Mouse (Mus musculus) forebrain, embryonic 16.5 days (tissue): ENCODE measurements around the gene Mcu. TPM values are rescaled to one million over a fixed set of nuclear protein-coding genes. Genes with fewer than 3 reads are reported as not detected.

Experiments
- ATAC-seq: fragments of 200-750 bp; cut with Nextera tagmentation; 2 replicates; pipeline ENCODE4 v1.8.0; 2017; ENCODE audit warnings: mild to moderate bottlenecking, moderate library complexity
- H3K27ac ChIP-seq: fragments of 300-500 bp; sonication (generic); 2 replicates; pipeline ENCODE4 v1.5.1; 2014; ENCODE audit warnings: low read length, control low read depth
- H3K27me3 ChIP-seq: fragments of 300-500 bp; sonication (generic); replicated peaks from 2 replicates; pipeline ENCODE4 v1.6.1; 2014; ENCODE audit warnings: low read length; ENCODE audit not compliant: control insufficient read depth, insufficient read depth
- H3K36me3 ChIP-seq: fragments of 300-500 bp; sonication (generic); 2 replicates; pipeline ENCODE4 v1.6.1; 2014; ENCODE audit not compliant: control insufficient read depth, insufficient read depth
- H3K4me1 ChIP-seq: fragments of 300-500 bp; sonication (generic); replicated peaks from 2 replicates; pipeline ENCODE4 v1.6.1; 2014; ENCODE audit warnings: low read length; ENCODE audit not compliant: control insufficient read depth, insufficient read depth
- H3K4me2 ChIP-seq: fragments of 300-500 bp; sonication (generic); 2 replicates; pipeline ENCODE4 v1.6.1; 2014; ENCODE audit warnings: mild to moderate bottlenecking, low read length, control low read depth
- H3K4me3 ChIP-seq: fragments of 300-500 bp; sonication (generic); replicated peaks from 2 replicates; pipeline ENCODE4 v1.5.1; 2014; ENCODE audit warnings: mild to moderate bottlenecking, low read length, control low read depth
- H3K9ac ChIP-seq: fragments of 300-500 bp; sonication (generic); replicated peaks from 2 replicates; pipeline ENCODE4 v1.6.1; 2014; ENCODE audit warnings: low read depth, low read length, control low read depth
- H3K9me3 ChIP-seq: fragments of 300-500 bp; sonication (generic); 2 replicates; pipeline ENCODE4 v1.6.1; 2016; ENCODE audit warnings: low read length; ENCODE audit not compliant: control insufficient read depth
- WGBS: fragments of 180-500 bp; shearing (Covaris S2); extraction: QIAGEN DNeasy Blood & Tissue Kit; methylation state at CpG from one replicate; pipeline ENCODE4 v1.1.7; 2014; 5-methylcytosine and 5-hydroxymethylcytosine counted together
- polyA plus RNA-seq: library from polyadenylated mRNA; unstranded; fragments of >200 nt; fragmentation: Nextera tagmentation; extraction: Ambion mirVana; gene quantifications from 2 replicates; pipeline ENCODE4 v1.2.1, GENCODE M21; 2015

The Mcu gene
- polyA plus RNA-seq, 1 experiment from 2014 or later: 27.3 TPM

DNA sequence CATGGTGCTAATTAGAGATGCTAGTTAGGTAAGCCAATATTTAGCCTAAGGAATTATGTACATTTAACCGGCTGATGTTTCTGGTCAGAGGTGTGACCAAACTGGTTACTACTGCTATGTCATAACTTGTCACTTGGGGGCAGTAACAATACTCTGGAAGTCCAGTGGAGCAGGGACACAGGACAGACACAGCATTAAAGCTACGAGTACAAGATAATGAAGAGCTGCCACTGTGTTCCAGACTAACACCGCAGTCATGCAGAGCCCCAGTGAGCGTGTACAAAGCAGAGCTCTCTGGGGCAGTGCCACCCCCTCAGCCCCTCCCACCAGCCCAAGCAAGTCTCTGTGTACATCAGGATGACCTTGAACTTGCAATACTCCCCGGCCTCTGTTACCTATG is 164.7 kb downstream of the Mcu start:
- 35% methylated on average over 5 of the region's 5 CpGs for WGBS
- no peaks in the 10 kb centered on the region for H3K27me3 ChIP-seq
- peak; percentile 52; the same call in 1 of the 2 replicates for ATAC-seq
- H3K4me3 ChIP-seq: no peak overlapping the region
- H3K9me3 ChIP-seq: no peaks in the 10 kb centered on the region
- H3K4me1 ChIP-seq: peaks cover 2% of the 10 kb centered on the region; the same call in 1 of the 2 replicates
- no peak overlapping the region for H3K4me2 ChIP-seq
- no peak overlapping the region for H3K27ac ChIP-seq
- no peaks in the 10 kb centered on the region for H3K36me3 ChIP-seq
- no peak overlapping the region for H3K9ac ChIP-seq

DNA sequence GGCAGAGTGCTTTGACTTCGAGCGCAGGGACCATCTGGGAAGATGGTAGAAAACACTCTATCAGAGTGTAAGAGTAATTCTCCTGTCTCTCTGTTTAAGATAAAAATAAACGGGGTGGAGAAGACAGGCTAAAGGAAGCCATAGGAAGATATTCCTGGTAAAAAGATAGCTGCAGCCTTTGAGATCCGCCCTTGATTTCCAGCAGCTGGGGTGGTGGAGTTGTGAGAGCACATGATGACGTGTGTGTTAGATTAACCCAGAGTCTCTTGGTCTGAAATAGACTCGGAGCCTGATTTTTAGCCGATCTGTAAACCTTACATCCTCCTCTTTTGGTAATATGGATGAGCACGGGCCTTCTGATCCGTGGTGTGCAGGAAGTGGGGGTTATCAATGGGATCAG is 168.9 kb downstream of the Mcu start:
- 84% methylated on average over 9 of the region's 9 CpGs for WGBS

DNA sequence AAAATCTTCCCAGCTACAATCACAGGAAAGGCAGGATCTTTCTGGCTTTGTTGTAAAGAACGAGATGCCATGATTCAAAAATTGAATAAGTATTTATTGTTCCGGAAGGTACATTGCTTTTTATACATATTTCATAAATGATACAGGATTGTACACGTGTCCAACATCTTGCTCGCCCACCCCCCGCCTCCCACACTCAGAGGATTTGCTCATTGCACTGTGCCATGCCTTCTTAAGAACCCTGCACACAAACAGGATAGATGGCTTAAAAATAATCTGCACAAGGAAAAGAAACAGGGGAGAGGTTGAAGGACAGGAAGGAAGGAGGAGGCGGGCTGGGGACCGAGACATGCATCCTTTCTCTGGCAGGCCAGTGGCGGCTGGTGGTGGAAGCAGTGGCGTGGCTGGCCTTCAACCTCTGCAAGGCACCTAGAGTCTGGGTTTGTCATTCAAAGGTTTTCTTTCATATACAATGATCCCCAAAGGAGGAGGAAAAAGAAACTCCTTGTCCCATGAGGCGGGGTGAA is 169.5 kb downstream of the Mcu start:
- H3K4me1 ChIP-seq: no peaks in the 10 kb centered on the region
- H3K4me3 ChIP-seq: no peak overlapping the region
- H3K27me3 ChIP-seq: no peaks in the 10 kb centered on the region
- H3K27ac ChIP-seq: no peak overlapping the region
- H3K36me3 ChIP-seq: no peaks in the 10 kb centered on the region
- 89% methylated on average over 10 of the region's 10 CpGs for WGBS
- H3K4me2 ChIP-seq: no peak overlapping the region
- H3K9me3 ChIP-seq: no peaks in the 10 kb centered on the region
- H3K9ac ChIP-seq: no peak overlapping the region
- ATAC-seq: no peak

More for the DNA sequence above, 168.9 kb downstream of the Mcu start:
- H3K27ac ChIP-seq: no peak overlapping the region
- H3K4me2 ChIP-seq: no peak overlapping the region
- no peaks in the 10 kb centered on the region for H3K9me3 ChIP-seq
- H3K27me3 ChIP-seq: no peaks in the 10 kb centered on the region
- no peak for ATAC-seq
- H3K9ac ChIP-seq: no peak overlapping the region
- no peak overlapping the region for H3K4me3 ChIP-seq
- H3K4me1 ChIP-seq: no peaks in the 10 kb centered on the region
- no peaks in the 10 kb centered on the region for H3K36me3 ChIP-seq

DNA sequence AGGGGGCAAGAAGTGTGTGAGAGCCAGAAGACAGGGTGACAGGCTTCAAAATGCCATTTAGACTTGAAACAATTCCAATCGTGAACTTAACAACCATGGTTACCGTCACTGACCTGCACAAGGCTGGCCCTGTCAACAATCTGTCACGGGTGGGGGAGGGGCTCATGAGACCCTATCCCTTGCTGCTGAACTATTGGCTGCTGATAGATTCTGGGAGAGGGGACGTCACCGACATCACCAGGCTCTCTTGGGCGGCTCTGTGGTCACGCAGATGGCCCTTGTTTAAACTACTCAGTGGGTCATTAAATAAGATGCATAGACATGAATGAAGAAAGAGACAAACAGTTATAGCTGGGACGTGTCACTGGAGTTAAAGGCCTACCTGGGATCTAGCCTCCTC is 171.9 kb downstream of the Mcu start:
- H3K36me3 ChIP-seq: no peaks in the 10 kb centered on the region
- no peak for ATAC-seq
- H3K9ac ChIP-seq: no peak overlapping the region
- WGBS: 64% methylated on average over 8 of the region's 8 CpGs
- no peaks in the 10 kb centered on the region for H3K27me3 ChIP-seq
- H3K9me3 ChIP-seq: no peaks in the 10 kb centered on the region
- H3K4me2 ChIP-seq: no peak overlapping the region
- no peak overlapping the region for H3K4me3 ChIP-seq
- no peak overlapping the region for H3K27ac ChIP-seq
- H3K4me1 ChIP-seq: no peaks in the 10 kb centered on the region

DNA sequence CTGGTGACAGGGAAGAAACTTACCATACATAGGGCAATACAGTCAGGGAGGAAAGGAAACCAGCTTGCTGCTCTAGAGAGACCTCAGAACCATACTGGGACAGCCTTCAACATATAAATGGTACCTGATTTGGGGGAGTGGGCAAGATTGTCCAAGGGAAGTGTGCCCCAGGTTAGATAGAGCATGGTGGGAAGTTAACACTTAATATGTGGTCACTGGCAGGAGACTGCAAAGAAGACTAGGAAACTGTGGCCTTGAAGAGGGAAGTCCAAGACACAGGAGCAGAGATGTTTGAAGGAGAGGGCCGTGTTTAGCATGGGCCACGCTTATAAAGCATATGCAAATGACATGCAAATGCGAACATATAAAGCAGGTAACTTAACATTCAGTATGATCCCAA is 172.4 kb downstream of the Mcu start:
- H3K4me1 ChIP-seq: no peaks in the 10 kb centered on the region
- ATAC-seq: no peak
- H3K9ac ChIP-seq: no peak overlapping the region
- H3K4me2 ChIP-seq: no peak overlapping the region
- no peaks in the 10 kb centered on the region for H3K36me3 ChIP-seq
- H3K4me3 ChIP-seq: no peak overlapping the region
- 66% methylated on average over 3 of the region's 3 CpGs for WGBS
- H3K9me3 ChIP-seq: no peaks in the 10 kb centered on the region
- no peaks in the 10 kb centered on the region for H3K27me3 ChIP-seq
- H3K27ac ChIP-seq: no peak overlapping the region

DNA sequence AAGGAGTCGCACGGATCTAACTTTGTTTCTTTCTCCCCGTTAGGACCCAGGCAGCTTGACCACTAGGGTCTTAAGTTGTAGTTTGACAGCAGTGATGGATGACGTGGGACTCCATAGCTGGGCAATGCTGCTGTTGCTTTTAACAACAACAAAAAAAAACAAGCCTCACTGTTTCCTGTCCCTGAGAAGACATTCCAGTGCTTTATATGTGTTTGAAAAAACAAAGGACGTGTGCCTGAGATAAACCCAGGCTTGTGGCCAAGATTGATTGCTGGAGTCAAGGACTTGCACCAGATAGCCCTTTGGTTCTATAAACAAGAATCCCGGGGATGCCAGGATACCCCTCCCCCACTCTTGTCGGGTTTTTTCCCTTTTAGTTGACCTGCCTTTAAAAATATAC is 173.3 kb downstream of the Mcu start:
- Histone ChIP-seq H3K27ac (no peak overlapping the region), H3K9me3 (no peaks in the 10 kb centered on the region), H3K27me3 (no peaks in the 10 kb centered on the region), H3K4me2 (no peak overlapping the region), H3K9ac (no peak overlapping the region), H3K36me3 (no peaks in the 10 kb centered on the region), H3K4me1 (no peaks in the 10 kb centered on the region), H3K4me3 (no peak overlapping the region)
- ATAC-seq: no peak
- 61% methylated on average over 7 of the region's 7 CpGs for WGBS

DNA sequence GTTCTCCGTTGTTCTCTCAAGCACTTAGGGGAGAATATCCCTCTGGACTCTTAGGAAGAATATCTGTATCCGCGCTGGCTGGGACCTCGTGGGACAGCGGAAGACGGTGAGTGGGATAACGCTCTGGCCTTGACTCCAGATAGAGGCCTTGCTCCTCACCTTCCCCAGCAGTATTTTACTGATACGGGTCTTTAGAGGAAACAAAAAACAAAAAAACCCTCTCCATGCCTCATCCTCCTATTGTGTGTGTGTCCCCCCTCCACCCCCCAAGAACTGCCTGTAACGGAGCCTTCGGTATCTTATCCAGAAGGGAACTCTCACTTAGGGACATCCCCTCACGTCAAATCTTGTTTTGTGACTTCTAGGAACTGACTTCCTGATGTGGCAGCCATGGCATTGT is 174.8 kb downstream of the Mcu start, which contains the start of gene Oit3:
Gene Oit3, minus strand, starts transcription at position 44 of the 400 bp plus-strand sequence.
- H3K27me3 ChIP-seq: no peaks in the 10 kb centered on the region
- no peak for ATAC-seq

DNA sequence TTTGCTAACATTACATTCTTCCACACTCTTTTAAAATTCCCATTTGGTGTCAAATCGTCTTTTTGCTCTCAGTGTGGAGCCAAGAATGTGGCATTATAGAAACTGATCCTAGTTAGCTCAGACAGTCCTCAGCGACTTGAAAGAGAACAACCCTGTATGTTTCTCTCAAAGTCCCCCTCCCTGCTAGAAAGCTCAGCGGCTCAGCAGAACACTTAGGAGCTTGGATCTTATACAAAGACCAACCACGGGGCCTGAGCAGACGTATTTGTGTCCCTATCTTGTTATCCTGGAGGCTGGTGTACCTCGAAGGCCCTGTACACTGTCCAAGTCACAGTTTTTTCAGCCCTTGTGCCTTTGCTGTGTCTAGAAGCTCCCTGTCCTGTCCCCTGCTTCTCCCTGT is 176.3 kb downstream of the Mcu start:
- Histone ChIP-seq H3K4me2 (no peak overlapping the region), H3K36me3 (no peaks in the 10 kb centered on the region), H3K4me1 (no peaks in the 10 kb centered on the region), H3K27ac (no peak overlapping the region), H3K27me3 (no peaks in the 10 kb centered on the region), H3K4me3 (no peak overlapping the region), H3K9me3 (no peaks in the 10 kb centered on the region), H3K9ac (no peak overlapping the region)
- 44% methylated on average over 6 of the region's 6 CpGs for WGBS
- no peak for ATAC-seq

More for the DNA sequence above, 174.8 kb downstream of the Mcu start, which contains the start of gene Oit3:
- H3K4me2 ChIP-seq: no peak within 1 kb of the TSS
- no peaks in the 10 kb centered on the region for H3K9me3 ChIP-seq
- no peaks in the 10 kb centered on the region for H3K4me1 ChIP-seq
- H3K4me3 ChIP-seq: no peak within 1 kb of the TSS
- WGBS: 85% methylated on average over 11 of the region's 11 CpGs
- H3K36me3 ChIP-seq: no peaks in the 10 kb centered on the region
- H3K9ac ChIP-seq: no peak within 1 kb of the TSS
- H3K27ac ChIP-seq: no peak within 1 kb of the TSS

DNA sequence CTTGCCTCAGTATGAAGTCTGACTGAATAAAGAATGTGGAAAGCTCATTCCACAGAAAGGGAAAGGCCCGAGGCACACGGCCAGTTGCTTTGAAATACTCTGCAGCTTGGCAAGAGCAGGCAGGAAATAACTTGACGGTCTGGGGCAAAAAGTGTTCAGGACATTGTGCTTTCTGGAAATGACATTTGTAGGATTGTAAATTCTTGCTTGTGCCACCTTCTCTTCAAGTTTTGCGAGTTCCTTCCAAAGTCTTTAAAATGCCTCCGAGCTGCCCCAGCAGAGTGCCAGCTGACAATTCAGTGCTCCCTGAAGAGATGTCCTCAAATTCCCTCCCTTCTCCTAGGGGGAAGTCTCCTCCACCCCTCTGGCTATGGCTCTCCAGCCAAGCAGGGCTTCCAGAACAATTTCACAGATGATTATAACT is 177.0 kb downstream of the Mcu start:
- no peaks in the 10 kb centered on the region for H3K36me3 ChIP-seq
- H3K27ac ChIP-seq: no peak overlapping the region
- H3K9ac ChIP-seq: no peak overlapping the region
- H3K4me3 ChIP-seq: no peak overlapping the region
- 51% methylated on average over 5 of the region's 5 CpGs for WGBS
- no peak for ATAC-seq
- H3K9me3 ChIP-seq: no peaks in the 10 kb centered on the region
- H3K27me3 ChIP-seq: no peaks in the 10 kb centered on the region
- H3K4me2 ChIP-seq: no peak overlapping the region
- H3K4me1 ChIP-seq: no peaks in the 10 kb centered on the region

DNA sequence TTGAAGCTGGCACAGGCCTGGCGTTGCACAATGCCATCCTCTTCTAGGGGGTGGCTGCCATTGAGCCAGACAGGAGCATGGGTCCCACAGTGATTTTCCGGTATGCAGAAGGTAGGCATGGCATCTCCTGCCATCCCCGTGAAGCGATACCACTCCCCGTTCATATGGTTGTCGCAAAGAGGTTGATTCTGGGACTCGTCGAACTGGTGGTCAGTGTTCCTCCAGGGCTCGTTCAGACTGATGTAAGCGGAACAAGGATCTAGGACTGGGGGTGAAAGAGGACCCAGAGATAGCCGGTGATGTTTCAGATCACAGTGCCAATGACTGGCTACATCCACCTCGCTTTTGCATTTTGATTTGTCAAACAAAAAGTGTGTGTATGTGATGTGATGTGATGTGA is 177.8 kb downstream of the Mcu start:
- Histone ChIP-seq H3K27me3 (no peaks in the 10 kb centered on the region), H3K36me3 (no peaks in the 10 kb centered on the region), H3K9ac (no peak overlapping the region), H3K4me3 (no peak overlapping the region), H3K4me1 (no peaks in the 10 kb centered on the region), H3K9me3 (no peaks in the 10 kb centered on the region), H3K27ac (no peak overlapping the region), H3K4me2 (no peak overlapping the region)
- no peak for ATAC-seq
- 96% methylated on average over 12 of the region's 12 CpGs for WGBS
